Mouse (Mus musculus) gastrocnemius, postnatal 36 days (tissue): Measurements from ENCODE around the gene Spata25. TPM values are rescaled to one million over a fixed set of nuclear protein-coding genes. Genes with fewer than 3 reads are reported as not detected.

ENCODE experiments used
- DNase-seq, 2 experiments: peaks; one replicate each; pipeline ENCODE4 v3.0.0; 2022
- intact Hi-C: fragments of 180-260 bp; cut with DNase I; formaldehyde crosslinking; loops from one replicate; pipeline ENCODE4 v1.15.1; 2025
- total RNA-seq, 2 experiments: library from RNA; stranded (reverse); gene quantifications; 2 replicates each; pipeline ENCODE4 v1.2.3; 2021

Spata25 gene
- total RNA-seq, 2 experiments from 2014 or later: 0.36 TPM; not detected in 1

DNA sequence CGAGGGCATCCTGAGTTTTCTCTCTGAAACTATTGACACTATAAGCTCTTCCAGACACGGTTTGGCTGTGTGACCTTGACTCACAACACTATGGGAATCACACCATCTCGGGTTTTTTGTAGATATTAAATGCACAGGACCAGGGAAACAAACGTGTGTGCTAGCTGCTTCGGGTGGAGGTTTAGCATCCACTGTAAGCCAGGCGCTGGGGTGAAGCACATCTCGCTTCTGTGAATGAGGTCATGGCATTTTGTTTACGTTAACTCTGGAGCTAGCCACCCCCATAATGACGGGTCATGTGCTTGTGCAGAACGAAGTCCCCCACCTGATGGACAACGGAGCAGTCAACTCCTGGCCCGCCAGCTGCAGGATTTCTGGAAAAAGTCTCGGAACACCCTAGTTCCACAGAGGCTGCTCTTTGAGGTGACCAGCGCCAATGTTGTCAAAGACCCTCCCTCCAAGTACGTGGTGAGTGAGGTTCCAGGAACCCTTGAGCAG, 41.9 kb downstream of the Spata25 start:
- intact Hi-C loops: no loop called here
- DNase-seq: no peak

DNA sequence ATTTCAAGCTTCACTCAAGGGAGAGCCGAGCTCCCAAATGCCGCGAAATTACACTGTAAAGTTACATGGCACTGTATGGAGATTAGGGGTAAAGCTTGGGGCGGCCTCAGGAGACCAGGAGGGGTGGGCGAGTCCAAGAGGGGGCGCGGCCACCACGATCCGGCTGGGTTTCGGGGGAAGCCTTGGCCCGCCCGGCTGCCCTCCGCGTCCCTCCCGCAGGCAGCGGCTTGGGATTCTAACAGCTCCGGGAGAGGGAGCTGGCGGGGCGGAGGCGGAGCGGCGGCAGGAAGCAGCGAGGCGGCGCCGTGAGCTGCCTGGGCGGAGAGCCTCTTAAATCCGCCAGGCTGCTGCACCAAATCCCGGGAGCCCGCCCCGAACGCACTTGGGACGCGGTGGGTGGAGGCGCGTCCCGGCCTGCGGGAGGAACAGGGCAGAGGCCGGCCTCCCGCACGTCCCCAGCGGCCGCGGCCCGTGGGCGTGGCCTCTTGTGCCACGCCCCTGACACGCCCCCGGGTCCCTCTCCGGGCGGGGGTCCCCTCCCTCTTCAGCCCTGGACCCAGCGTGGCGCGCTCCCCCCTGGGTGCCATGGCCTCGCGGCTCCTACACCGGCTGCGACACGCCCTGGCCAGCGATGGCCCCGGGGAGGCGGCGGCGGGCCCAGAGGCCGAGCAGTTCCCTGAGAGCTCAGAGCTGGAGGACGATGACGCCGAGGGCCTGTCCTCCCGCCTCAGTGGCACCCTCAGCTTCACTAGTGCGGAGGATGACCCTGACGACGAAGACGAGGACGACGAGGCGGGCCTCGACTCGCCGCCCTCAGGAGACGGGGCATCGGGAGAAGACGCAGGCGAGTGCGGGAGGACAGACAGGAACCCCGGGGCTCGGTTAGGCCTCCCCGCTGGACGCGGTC, 42.6 kb downstream of the Spata25 start, which contains the start of gene Snx21:
Gene Snx21, plus strand, starts transcription at position 343 of the 907 bp plus-strand sequence.
- intact Hi-C loops: no loop called here
- DNase-seq: peak; percentile 86 to 91

DNA sequence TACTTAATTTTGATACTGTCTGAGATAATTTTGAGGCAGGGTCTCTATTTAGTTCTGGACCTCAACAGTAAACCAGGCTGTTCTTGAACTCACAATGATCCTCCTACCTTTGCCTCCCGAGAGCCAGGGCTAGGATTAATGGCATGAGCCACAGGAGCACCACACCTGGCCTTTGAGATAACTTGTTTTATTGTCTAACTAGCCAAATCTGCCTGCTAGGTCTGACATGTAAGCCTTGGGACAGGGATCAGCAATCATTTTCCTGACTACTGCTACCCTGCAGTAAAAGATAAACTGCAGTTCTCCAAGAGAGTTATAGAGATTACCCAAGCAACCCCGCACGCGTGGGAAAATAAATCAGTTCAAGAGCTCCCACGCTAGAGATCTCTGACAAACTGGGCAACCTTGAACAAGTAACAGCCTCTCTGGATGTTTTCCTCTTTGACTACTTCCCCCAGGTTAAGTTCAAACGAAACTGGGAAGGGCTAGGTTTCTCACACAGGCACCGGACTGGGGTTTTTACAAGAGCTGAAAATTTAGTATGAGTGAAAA, 43.4 kb downstream of the Spata25 start:
- intact Hi-C loops: no loop called here
- DNase-seq: no peak

DNA sequence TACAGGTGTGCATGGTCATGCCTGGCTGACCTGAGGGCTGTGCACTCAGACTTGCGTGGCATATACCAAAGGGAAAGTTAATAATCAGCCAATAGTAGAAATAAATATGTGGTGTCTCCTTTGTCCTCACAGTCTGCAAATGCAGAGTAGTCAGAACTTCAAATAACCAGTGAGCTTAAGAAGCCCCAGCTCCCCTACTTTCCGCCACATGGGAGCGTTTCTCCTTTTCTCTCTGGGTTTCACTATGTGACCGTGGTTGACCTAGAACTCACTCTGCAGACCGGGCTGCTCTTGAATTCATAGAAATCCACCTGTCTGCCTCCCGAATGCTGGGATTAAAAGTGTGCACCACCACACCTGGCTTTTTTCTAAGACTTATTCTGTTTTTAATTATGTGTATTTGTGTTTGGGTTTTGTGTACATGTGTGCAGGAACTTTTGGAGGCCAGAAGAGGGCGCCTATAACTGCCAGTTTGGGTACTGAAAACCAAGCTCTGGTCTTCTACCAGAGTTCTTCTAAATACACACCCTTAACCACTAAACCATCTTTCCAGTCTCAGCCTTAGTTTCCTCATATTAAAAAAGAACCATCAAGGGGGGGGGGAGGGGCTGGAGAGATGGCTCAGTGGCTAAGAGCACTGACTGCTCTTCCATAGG, 44.3 kb downstream of the Spata25 start:
- intact Hi-C loops: no loop called here
- DNase-seq: no peak

DNA sequence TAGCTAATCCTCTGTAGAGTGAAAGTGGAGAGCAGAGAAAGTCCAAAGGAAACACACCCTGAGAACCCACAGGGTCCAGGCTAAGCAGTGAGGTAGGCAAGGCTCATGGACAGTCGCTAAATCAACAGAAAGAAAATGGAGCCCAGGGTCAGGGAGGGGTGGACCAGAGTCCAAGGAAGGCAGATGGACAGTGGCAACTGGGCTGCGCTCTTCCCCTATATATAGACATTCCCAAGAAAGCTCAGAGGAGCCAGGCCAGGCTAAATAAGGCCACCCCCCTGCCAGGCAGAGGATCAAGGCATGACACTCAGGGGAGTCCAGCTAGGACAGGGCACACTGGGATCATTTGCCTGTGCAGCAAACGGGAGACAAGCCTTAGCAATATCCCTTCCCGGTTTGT, 46.5 kb downstream of the Spata25 start:
- DNase-seq: peak in 1 of 2 experiments; percentile 59
- intact Hi-C loops: no loop called here

DNA sequence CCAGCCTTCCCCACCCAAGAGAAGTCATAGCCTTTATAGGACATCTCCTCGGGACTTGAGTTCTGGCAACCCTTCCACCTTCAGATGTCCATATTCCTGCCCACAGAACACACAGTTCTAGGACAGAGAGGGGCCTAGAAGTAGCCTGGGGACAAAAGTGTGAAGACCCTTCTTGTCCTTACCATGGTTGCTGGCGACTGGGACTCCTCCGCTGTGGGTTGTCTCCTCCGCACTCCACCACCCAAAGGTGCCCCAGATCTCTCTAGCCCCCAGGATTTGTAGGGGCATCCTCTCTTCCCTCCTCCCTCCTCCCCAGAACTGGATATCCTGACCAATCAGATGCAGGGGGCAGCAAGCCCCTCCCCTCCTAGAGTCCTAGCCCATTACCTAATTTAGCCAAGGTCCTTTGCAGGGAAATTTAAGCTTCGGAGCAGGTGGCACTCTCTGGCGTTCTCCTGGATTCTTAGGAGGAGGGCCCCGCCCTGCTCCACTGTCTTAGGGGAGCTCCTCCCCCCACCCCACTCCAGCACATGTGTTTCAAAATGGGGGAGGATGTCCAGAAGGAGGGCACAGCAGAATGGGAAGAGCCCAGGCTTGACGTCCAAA, 48.8 kb downstream of the Spata25 start, which contains the start of gene Tnnc2:
Gene Tnnc2, minus strand, starts transcription at position 487 of the 606 bp plus-strand sequence.
- peak in 1 of 2 experiments; percentile 54 for DNase-seq
- intact Hi-C loops: no loop called here

DNA sequence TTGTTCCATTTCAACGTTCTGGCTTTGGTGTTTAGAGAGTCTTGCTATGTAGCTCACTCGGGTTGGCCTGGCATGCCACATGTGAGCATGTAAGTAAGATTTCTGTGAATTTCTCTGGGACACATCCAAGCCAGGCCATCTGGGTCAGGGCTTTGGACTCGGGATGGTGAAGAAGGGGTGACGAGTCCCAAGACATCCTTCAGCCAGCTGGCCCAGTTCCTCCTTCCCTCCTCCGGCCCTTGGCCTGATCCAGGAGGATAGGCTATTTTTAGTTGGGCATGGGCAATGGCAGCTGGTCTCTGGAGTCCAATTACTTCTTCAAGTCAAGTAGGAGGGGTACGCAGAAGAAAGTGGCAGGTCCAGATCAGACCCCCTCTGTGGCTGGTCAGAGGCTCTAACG, 49.5 kb downstream of the Spata25 start:
- intact Hi-C loops: no loop called here

DNA sequence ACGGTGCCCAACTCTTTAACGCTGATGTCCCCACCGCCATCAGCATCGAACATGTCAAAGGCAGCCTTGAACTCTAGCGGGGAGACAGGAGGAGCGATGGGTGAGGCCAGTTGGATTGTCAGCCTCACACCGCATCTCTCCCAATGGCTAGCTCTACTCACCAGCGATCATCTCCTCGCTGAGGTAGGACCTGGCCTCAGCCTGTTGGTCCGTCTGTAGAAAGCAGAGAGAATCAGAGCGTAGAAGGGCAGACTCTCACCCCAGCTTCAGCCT, 50.4 kb downstream of the Spata25 start:
- DNase-seq: peak in 1 of 2 experiments; percentile 17
- intact Hi-C loops: no loop called here

More for the DNA sequence above, 49.5 kb downstream of the Spata25 start:
- peak; percentile 49 to 67 for DNase-seq

DNA sequence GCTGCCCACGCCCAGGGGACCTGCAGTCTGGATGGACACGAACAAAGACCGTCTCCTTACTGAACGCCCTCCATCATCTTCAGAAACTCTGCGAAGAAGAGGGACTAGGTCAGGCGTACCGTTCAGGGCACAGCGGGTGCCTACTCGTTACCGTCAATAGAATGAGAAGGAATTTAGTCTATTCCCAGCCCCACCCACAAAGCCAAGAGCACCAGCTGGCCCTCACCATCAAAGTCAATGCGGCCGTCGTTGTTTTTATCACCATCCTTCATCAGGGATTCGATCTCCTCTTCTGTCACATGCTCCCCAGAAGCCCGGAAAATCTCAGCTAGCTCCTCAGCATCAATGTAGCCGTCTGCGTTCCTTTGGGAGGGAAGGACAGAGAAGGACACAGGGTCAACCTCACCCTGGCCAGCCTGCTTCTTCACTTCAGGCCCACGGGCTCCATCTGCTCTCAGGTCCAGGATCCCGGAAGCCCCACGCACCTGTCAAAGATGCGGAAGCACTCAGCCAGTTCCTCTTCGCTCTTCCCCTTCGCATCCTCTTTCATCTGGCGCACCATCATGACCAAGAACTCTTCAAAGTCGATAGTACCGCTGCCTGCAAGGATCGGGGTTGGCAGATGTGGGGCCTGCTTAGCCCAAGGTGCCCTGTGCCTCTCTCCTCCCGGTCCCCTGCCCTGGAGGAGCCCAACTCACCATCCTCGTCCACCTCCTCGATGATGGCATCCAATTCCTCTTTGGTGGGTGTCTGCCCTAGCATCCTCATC, 50.9 kb downstream of the Spata25 start:
- DNase-seq: peak in 1 of 2 experiments; percentile 18
- intact Hi-C loops: no loop called here

DNA sequence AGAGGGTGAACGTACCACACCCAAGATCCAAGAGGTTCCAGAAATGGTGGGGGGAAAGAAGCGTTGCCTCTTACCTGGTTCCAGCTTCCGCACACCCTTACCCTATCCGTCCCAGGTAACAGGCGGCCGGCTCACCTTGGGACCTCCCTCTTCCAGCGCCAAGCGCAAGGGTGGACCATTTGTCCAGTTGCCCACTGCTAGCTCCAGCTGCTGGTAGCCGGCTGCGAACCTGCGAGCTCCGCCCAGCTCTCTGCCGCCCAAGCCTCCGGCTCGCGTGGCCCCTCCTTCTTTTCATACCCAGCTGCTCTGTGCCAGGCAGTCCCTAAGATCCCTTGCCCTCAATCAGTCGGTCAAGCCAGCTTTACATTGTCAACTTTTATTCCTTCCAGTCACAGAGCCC, 51.5 kb downstream of the Spata25 start:
- intact Hi-C loops: no loop called here
- DNase-seq: no peak

Other genes starting within 250 kb of the Spata25 start
- gene Wfdc6a, start 243.1 kb downstream of the Spata25 start, total RNA-seq: not detected
- not detected for gene Eppin, start 234.9 kb downstream of the Spata25 start, total RNA-seq
- gene Wfdc6b, start 215.0 kb downstream of the Spata25 start, total RNA-seq: not detected
- not detected for gene Wfdc8, start 214.9 kb downstream of the Spata25 start, total RNA-seq
- gene Wfdc16, start 189.7 kb downstream of the Spata25 start, total RNA-seq: not detected
- gene Wfdc10, start 172.5 kb downstream of the Spata25 start, total RNA-seq: not detected
- gene Wfdc9, start 172.0 kb downstream of the Spata25 start, total RNA-seq: not detected
- not detected for gene Wfdc11, start 154.4 kb downstream of the Spata25 start, total RNA-seq
- not detected for gene Wfdc13, start 143.4 kb downstream of the Spata25 start, total RNA-seq
- gene Spint4, start 130.0 kb downstream of the Spata25 start, total RNA-seq: not detected
- gene Spint5, start 113.2 kb downstream of the Spata25 start, total RNA-seq: not detected
- gene Wfdc3, start 82.6 kb downstream of the Spata25 start, total RNA-seq: not detected
- 10 to 100 TPM; 15.8 to 18.1 TPM for gene Dnttip1, start 82.6 kb downstream of the Spata25 start, total RNA-seq
- gene Ube2c, start 58.6 kb downstream of the Spata25 start, total RNA-seq: 1 to 10 TPM; 1.0 to 1.4 TPM
- gene Tnnc2, start 48.6 kb downstream of the Spata25 start, total RNA-seq: over 10,000 TPM; 16,945 to 17,744 TPM
- gene Snx21, start 42.7 kb downstream of the Spata25 start, total RNA-seq: 10 to 100 TPM; 18.1 to 20.8 TPM
- gene Acot8, start 23.7 kb downstream of the Spata25 start, total RNA-seq: 1 to 10 TPM; 6.9 to 8.6 TPM
- gene Zswim3, start 23.4 kb downstream of the Spata25 start, total RNA-seq: 1 to 10 TPM; 1.2 TPM
- gene Zswim1, start 5.9 kb downstream of the Spata25 start, total RNA-seq: 1 to 10 TPM; 3.0 to 4.6 TPM
- 10 to 100 TPM; 45.6 to 49.4 TPM for gene Ctsa, start 4.3 kb upstream of the Spata25 start, total RNA-seq
- gene Neurl2, start 4.9 kb upstream of the Spata25 start, total RNA-seq: 10 to 100 TPM; 35.8 to 36.3 TPM
- gene Pltp, start 29.2 kb upstream of the Spata25 start, total RNA-seq: 10 to 100 TPM; 15.3 to 15.7 TPM
- 10 to 100 TPM; 23.8 to 26.9 TPM for gene Pcif1, start 50.8 kb upstream of the Spata25 start, total RNA-seq
- gene Zfp335, start 83.2 kb upstream of the Spata25 start, total RNA-seq: 1 to 10 TPM; 8.8 to 9.3 TPM
- gene Mmp9, start 112.2 kb upstream of the Spata25 start, total RNA-seq: under 1 TPM; 0.38 to 0.62 TPM
- under 1 TPM; 0.25 to 0.36 TPM for gene Slc12a5, start 132.3 kb upstream of the Spata25 start, total RNA-seq
- gene Ncoa5, start 206.3 kb upstream of the Spata25 start, total RNA-seq: 10 to 100 TPM; 10.3 to 11.7 TPM
- gene Cd40, start 227.1 kb upstream of the Spata25 start, total RNA-seq: under 1 TPM; 0.48 to 0.76 TPM